Mouse (Mus musculus) mouse embryonic stem cell (cell line): ENCODE data around the gene Cldn15.

ENCODE experiments used
- in situ Hi-C, 2 experiments: fragments of 300-500 bp; cut with MboI; formaldehyde crosslinking; loops; 1 replicate in 1 of 2; 3 replicates in 1 of 2; pipeline ENCODE4 v1.14.3; 2019 to 2020; ENCODE audit warnings: low sequenced_read_pairs in 2 of 2, low pct_unique_long_range_greater_than_20kb in 1 of 2, mixed read lengths in 1 of 2; ENCODE audit not compliant: unreplicated experiment in 1 of 2

Cldn15 gene

DNA sequence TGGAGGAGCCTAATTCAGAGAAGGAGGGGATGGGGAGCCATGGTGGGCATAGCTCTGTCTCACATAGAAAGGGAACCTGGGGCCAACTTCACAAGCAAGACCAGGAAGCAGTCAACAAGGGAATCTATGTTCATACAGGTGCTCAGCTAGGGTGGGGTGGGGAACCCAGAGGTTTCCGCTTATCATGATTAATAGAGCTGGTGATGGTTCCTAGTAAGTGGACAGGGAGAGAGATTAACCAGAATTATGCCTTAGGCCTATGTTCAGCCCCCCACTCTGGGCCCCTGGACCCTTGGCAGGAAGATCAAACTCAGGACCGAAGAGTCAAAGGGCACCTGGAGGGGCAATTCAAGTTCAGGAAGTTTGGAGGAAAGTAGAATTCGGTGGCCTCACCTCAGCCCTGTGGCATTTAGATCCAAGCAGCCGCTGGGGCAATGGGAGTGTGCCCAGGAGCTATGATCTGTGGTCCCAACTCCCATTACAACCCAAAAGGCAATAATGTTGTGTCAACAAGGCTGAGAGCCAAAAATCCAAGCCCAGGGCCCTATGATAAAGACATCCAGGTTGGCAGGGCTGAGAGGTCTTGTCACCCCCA, 542 bp downstream of the Cldn15 start:
- in situ Hi-C loops: no loop called here

GRCm38 (mm10) chr5:136967592-136967991, 1.2 kb downstream of the Cldn15 start:
- in situ Hi-C loops: no loop called here

GRCm38 (mm10) chr5:136970703-136971102, 4.3 kb downstream of the Cldn15 start:
- in situ Hi-C loops: loop anchor here (5.0 to 10.0 kb wide), 2 partner anchors 46 to 48 kb away; no protein-coding TSS in a partner anchor

GRCm38 (mm10) chr5:136973670-136974069, 7.3 kb downstream of the Cldn15 start:
- in situ Hi-C loops: loop anchor here (5.0 to 10.0 kb wide), 2 partner anchors 49 to 51 kb away; no protein-coding TSS in a partner anchor

DNA sequence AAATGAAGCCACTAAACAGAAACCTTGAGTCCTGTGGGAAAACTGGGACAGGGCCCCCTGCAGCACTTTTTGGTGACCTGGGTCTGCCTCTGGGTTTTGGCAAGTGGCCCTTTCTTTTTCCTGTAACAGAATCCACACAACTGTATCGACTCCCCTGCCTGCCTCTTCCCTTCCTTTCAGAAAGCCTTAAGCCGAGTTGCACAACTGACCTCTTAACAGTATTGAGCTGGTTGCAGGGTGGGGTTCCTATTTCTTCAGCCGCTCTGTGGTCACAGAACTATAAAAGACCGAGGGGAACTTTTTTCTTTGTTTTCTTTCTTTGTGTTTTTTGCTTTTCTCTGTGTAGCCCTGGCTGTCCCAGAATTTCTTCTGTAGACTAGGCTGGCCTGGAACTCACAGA, 11.4 kb downstream of the Cldn15 start:
- in situ Hi-C loops: loop anchor here in 1 of 2 experiments (10.0 kb wide), 1 partner anchor 53 kb away; no protein-coding TSS in a partner anchor

GRCm38 (mm10) chr5:136979762-136980161, 13.3 kb downstream of the Cldn15 start:
- in situ Hi-C loops: loop anchor here in 1 of 2 experiments (10.0 kb wide), 1 partner anchor 55 kb away; no protein-coding TSS in a partner anchor

GRCm38 (mm10) chr5:136980974-136981373, 14.6 kb downstream of the Cldn15 start:
- in situ Hi-C loops: no loop called here

GRCm38 (mm10) chr5:136982338-136982930, 16.0 kb downstream of the Cldn15 start:
- in situ Hi-C loops: no loop called here

DNA sequence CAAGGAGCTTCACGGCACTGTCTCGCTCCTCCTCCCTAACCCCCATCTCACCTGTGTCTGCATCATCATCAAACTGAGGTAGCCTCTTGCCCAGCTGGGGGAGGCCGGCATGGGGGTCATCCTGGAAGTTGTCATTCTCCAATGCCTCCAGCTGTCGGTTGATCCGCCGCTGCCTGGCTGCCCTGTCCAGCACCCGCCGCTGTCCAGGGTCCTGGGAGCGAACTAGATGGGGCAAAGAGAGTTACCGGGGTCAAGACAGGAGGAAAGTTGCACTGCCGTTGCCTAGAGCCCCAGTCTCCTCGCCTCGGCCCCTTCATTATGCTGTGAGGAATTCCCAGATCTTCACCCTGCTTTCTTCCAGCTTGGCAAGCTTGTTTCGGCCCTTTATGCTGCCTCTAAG, 18.4 kb downstream of the Cldn15 start:
- in situ Hi-C loops: no loop called here

DNA sequence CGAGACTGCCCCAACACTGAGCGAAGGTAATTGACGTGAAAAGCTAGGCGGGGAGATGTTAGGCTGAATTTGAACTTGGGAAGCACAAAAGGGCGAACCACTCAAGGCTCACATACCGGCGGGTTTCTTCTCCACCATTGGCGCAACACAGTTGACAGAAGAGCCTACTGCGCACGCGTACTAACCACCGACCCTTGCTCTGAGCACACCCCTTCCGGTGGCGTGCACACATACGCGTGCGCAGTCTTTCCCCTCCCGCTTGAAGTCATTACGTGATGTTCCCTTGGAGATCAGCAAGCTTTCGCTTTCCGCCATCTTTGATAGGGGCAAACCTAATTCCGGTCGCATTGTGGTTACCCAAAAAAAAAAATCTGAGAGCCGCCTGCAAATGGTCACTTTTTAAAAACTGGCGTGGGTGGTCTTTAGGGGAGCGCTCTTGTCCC, 20.3 kb downstream of the Cldn15 start, which contains the start of gene Plod3:
TSS of gene Plod3 (plus strand) at position 325 of the 443 bp plus-strand sequence.
- in situ Hi-C loops: no loop called here

- in situ Hi-C loops: no loop called here
Observed at GRCm38 (mm10) chr5:136987138-136987933, 20.9 kb downstream of the Cldn15 start.

DNA sequence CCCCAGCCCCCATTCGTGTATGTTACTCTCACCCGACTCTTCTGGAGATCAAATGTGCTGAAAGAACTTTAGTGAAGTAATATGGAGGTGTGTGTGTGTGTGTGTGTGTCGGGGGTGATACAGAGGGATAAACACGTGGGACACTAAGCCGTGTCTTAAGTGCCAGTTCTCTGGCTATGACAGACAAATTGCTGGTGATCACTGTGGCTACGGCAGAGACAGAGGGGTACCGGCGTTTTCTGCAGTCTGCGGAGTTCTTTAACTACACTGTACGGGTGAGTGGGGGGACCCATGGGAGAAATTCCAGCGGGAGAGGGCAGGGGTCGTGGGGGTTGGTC, 21.5 kb downstream of the Cldn15 start, which contains the start of gene Znhit1:
TSS of gene Znhit1 (minus strand) at position 88 of the 338 bp plus-strand sequence.
- in situ Hi-C loops: no loop called here

- in situ Hi-C loops: no loop called here
Observed at GRCm38 (mm10) chr5:136988420-136988819, 22.0 kb downstream of the Cldn15 start.

DNA sequence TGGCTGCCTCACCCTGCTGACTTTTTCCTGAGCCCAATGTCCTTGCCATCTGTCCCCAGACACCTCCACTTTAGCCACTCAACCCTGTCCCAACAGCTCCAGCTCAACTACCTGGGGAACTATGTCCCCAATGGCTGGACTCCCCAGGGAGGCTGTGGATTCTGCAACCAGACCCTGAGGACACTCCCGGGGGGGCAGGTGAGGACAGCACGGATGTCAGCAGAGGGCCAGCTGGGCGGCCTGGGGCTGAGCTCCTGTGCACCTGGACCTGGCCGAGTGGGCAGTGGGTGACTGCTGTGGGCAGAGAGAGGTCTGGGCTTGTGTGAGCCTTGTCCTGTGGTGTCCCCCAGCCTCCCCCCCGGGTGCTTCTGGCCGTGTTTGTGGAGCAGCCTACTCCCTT, 23.4 kb downstream of the Cldn15 start:
- in situ Hi-C loops: no loop called here

DNA sequence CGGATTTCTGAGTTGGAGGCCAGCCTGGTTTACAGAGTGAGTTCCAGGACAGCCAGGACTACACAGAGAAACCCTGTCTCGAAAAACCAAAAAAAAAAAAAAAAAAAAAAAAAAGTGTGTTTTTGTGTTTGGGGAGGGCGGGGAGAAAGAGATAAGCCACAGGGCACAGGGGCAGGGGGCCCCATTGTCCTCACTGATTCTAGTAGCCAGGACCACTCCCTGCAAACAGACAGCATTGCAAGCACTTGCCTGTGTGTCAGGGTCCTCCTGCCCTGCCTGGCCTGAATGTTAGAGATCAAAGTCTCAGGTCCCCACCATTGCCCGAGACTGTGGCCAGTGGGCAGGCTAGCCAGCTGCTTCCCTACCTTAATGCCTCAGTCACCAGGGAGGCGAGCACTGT, 33.0 kb downstream of the Cldn15 start:
- in situ Hi-C loops: no loop called here

DNA sequence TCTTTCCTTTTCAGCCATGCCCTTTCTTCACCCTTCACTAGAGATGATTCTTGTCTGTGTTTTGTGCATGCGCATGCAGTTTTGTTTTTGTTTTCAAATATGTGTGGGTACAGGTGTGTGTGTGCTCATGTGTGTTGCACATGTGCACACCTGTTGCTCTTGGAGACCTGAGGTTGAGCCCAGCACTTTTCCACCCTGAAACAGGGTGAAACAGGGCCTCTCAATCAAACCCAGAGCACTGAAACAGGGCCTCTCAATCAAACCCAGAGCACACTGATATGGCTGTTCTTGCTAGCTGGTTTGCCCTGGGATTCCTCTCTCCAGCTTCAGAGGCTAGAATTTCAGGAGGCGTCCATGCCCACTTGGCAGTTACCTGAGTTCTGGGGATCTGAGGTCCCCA, 34.2 kb downstream of the Cldn15 start:
- in situ Hi-C loops: no loop called here

- in situ Hi-C loops: no loop called here
Observed at GRCm38 (mm10) chr5:137007276-137007675, 40.9 kb downstream of the Cldn15 start.

DNA sequence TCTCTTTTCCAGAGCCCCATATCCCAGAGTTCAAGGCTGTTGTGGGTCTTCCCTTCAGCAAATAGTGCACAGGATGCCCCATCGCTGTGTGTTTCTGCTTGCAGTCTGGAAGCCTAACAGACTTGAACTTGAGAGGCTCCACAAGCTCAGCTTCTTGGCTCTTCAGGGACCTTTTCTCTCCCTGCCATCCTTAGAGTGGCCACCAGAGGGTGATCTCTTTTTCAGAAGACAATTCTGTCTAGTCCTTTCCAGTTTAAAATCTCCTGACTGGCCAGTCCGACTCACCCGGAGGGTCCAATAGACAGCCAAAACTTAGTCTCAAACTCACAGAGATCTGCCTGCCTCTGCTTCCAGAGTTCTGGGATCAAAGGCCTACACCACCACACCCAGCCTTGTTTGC, 43.6 kb downstream of the Cldn15 start:
- in situ Hi-C loops: loop anchor here in 1 of 2 experiments (5.0 kb wide), 1 partner anchor 87 kb away; no protein-coding TSS in a partner anchor

- in situ Hi-C loops: loop anchor here in 1 of 2 experiments (5.0 kb wide), 1 partner anchor 85 kb away; no protein-coding TSS in a partner anchor
Observed at GRCm38 (mm10) chr5:137012401-137012950, 46.1 kb downstream of the Cldn15 start.
